Mouse (Mus musculus) cortical plate, adult 2 months (tissue): ENCODE results near the gene Ubxn7.

Source experiments
- CTCF ChIP-seq: fragments of 200-500 bp; IDR thresholded peaks from 2 replicates; pipeline ENCODE4 v1.5.1; 2011; ENCODE audit warnings: mild to moderate bottlenecking, control low read depth, low read length; ENCODE audit not compliant: insufficient read depth; ENCODE audit errors: extremely low read depth
- POLR2A ChIP-seq: fragments of 200-500 bp; IDR thresholded peaks from 2 replicates; pipeline ENCODE4 v1.6.1; 2011; ENCODE audit warnings: mild to moderate bottlenecking, low read length, control low read depth; ENCODE audit not compliant: insufficient read depth; ENCODE audit errors: extremely low read depth

GRCm38 (mm10) chr16:32427506-32427905, 95.4 kb downstream of the Ubxn7 start:
- TF ChIP-seq CTCF: no peak
- no peak for TF ChIP-seq POLR2A
